Mouse (Mus musculus): ENCODE data around the gene Gpr146. TPM values are rescaled to one million over a fixed set of nuclear protein-coding genes. Genes with fewer than 3 reads are reported as not detected.
A peak's percentile ranks its signal among the peaks of the same experiment; 100 is the strongest.

The Gpr146 gene
- polyA plus RNA-seq, 1 experiment from 2014 or later, result 18.8 TPM

GRCm38 (mm10) chr5:139392219-139393196 is 15.0 kb downstream of the Gpr146 start:
- H3K27ac ChIP-seq, result peak overlapping the region; percentile 100
- peak overlapping the region; percentile 89 for H3K4me2 ChIP-seq

GRCm38 (mm10) chr5:139393197-139393588 is 15.7 kb downstream of the Gpr146 start:
- peak overlapping the region; percentile 62; the same call in 1 of the 2 replicates for H3K9ac ChIP-seq
- peak overlapping the region; percentile 100 for H3K27ac ChIP-seq
- WGBS (ENCODE audit: insufficient replicate concordance), result 91% methylated on average over 16 of the region's 16 CpGs

More at GRCm38 (mm10) chr5:139392219-139393196, 15.0 kb downstream of the Gpr146 start:
- H3K4me1 ChIP-seq (replicated peaks), result peaks cover 89% of the 10 kb centered on the region
- peak overlapping the region; percentile 97 for H3K9ac ChIP-seq
- ATAC-seq (ENCODE audit: low read depth), result no peak
- H3K9me3 ChIP-seq (replicated peaks), result no peaks in the 10 kb centered on the region
- DNase-seq, result no peak
- H3K27me3 ChIP-seq, result no peaks in the 10 kb centered on the region
- 92% methylated on average over 37 of the region's 37 CpGs for whole genome bisulfite sequencing (ENCODE audit: insufficient replicate concordance)
- peak overlapping the region; percentile 76 for H3K4me3 ChIP-seq (replicated peaks)
- H3K36me3 ChIP-seq, result peaks cover 59% of the 10 kb centered on the region

GRCm38 (mm10) chr5:139394399-139394798 is 16.9 kb downstream of the Gpr146 start:
- H3K36me3 ChIP-seq, result peaks cover 55% of the 10 kb centered on the region
- no peaks in the 10 kb centered on the region for H3K27me3 ChIP-seq
- peaks cover 86% of the 10 kb centered on the region for H3K4me1 ChIP-seq (replicated peaks)
- H3K9ac ChIP-seq, result peak overlapping the region; percentile 62
- H3K27ac ChIP-seq, result peak overlapping the region; percentile 100
- no peaks in the 10 kb centered on the region for H3K9me3 ChIP-seq (replicated peaks)
- WGBS (ENCODE audit: insufficient replicate concordance), result 26% methylated on average over 7 of the region's 7 CpGs
- ATAC-seq (ENCODE audit: low read depth) (peak; percentile 43), DNase-seq (peak; percentile 71)
- H3K4me3 ChIP-seq (replicated peaks), result peak overlapping the region; percentile 9
- H3K4me2 ChIP-seq, result peak overlapping the region; percentile 89

More at GRCm38 (mm10) chr5:139393197-139393588, 15.7 kb downstream of the Gpr146 start:
- DNase-seq, result no peak
- Histone ChIP-seq H3K4me1 (replicated peaks) (peaks cover 89% of the 10 kb centered on the region), H3K9me3 (replicated peaks) (no peaks in the 10 kb centered on the region), H3K4me3 (replicated peaks) (no peak overlapping the region), H3K36me3 (peaks cover 55% of the 10 kb centered on the region), H3K4me2 (peak overlapping the region; percentile 89), H3K27me3 (no peaks in the 10 kb centered on the region)
- no peak for ATAC-seq (ENCODE audit: low read depth)

GRCm38 (mm10) chr5:139395528-139395927 is 18.0 kb downstream of the Gpr146 start:
- Histone ChIP-seq H3K9ac (peak overlapping the region; percentile 62; the same call in 1 of the 2 replicates), H3K4me1 (replicated peaks) (peaks cover 77% of the 10 kb centered on the region), H3K9me3 (replicated peaks) (no peaks in the 10 kb centered on the region), H3K36me3 (peaks cover 55% of the 10 kb centered on the region), H3K4me2 (no peak overlapping the region), H3K27me3 (no peaks in the 10 kb centered on the region), H3K4me3 (replicated peaks) (no peak overlapping the region), H3K27ac (peak overlapping the region; percentile 100; the same call in 1 of the 2 replicates)
- DNase-seq (no peak), ATAC-seq (ENCODE audit: low read depth) (no peak)
- 89% methylated on average over 4 of the region's 4 CpGs for WGBS (ENCODE audit: insufficient replicate concordance)

- DNase-seq (no peak), ATAC-seq (ENCODE audit: low read depth) (no peak)
- 76% methylated on average over 4 of the region's 4 CpGs for WGBS (ENCODE audit: insufficient replicate concordance)
- Histone ChIP-seq H3K4me2 (no peak overlapping the region), H3K27me3 (no peaks in the 10 kb centered on the region), H3K4me1 (replicated peaks) (peaks cover 58% of the 10 kb centered on the region), H3K36me3 (peaks cover 36% of the 10 kb centered on the region), H3K9me3 (replicated peaks) (no peaks in the 10 kb centered on the region), H3K9ac (peak overlapping the region; percentile 28), H3K27ac (peak overlapping the region; percentile 79), H3K4me3 (replicated peaks) (no peak overlapping the region)
Measured at GRCm38 (mm10) chr5:139397359-139397916, 19.9 kb downstream of the Gpr146 start.

- Histone ChIP-seq H3K27me3 (no peaks in the 10 kb centered on the region), H3K9me3 (replicated peaks) (no peaks in the 10 kb centered on the region), H3K4me3 (replicated peaks) (no peak overlapping the region), H3K4me2 (peak overlapping the region; percentile 19), H3K9ac (peak overlapping the region; percentile 44), H3K27ac (peak overlapping the region; percentile 79), H3K36me3 (peaks cover 29% of the 10 kb centered on the region), H3K4me1 (replicated peaks) (peaks cover 52% of the 10 kb centered on the region)
- 18% methylated on average over 5 of the region's 5 CpGs for WGBS (ENCODE audit: insufficient replicate concordance)
- DNase-seq, result peak; percentile 83
- peak; percentile 63 for ATAC-seq (ENCODE audit: low read depth)
Measured at GRCm38 (mm10) chr5:139397959-139398753, 20.7 kb downstream of the Gpr146 start.

GRCm38 (mm10) chr5:139398786-139399185 is 21.3 kb downstream of the Gpr146 start:
- Histone ChIP-seq H3K4me3 (replicated peaks) (no peak overlapping the region), H3K9me3 (replicated peaks) (no peaks in the 10 kb centered on the region), H3K27ac (0 out of 2 replicates have a peak overlapping the region, but pooled peaks have one; percentile 79), H3K36me3 (peaks cover 23% of the 10 kb centered on the region), H3K27me3 (no peaks in the 10 kb centered on the region), H3K4me2 (peak overlapping the region; percentile 19), H3K4me1 (replicated peaks) (peaks cover 52% of the 10 kb centered on the region), H3K9ac (peak overlapping the region; percentile 44; the same call in 1 of the 2 replicates)
- ATAC-seq (ENCODE audit: low read depth) (no peak), DNase-seq (no peak)
- 82% methylated on average over 5 of the region's 5 CpGs for WGBS (ENCODE audit: insufficient replicate concordance)

- no peak for ATAC-seq (ENCODE audit: low read depth)
- peaks cover 11% of the 10 kb centered on the region for H3K36me3 ChIP-seq
- no peak overlapping the region for H3K9ac ChIP-seq
- H3K4me1 ChIP-seq (replicated peaks), result peaks cover 52% of the 10 kb centered on the region
- H3K4me2 ChIP-seq, result no peak overlapping the region
- no peaks in the 10 kb centered on the region for H3K9me3 ChIP-seq (replicated peaks)
- H3K4me3 ChIP-seq (replicated peaks), result no peak overlapping the region
- no peak for DNase-seq
- no peak overlapping the region; the same call in 1 of the 2 replicates for H3K27ac ChIP-seq
- WGBS (ENCODE audit: insufficient replicate concordance), result 77% methylated on average over 14 of the region's 14 CpGs
- no peaks in the 10 kb centered on the region for H3K27me3 ChIP-seq
Measured at GRCm38 (mm10) chr5:139399991-139400390, 22.5 kb downstream of the Gpr146 start.

GRCm38 (mm10) chr5:139402106-139402505 is 24.6 kb downstream of the Gpr146 start:
- Histone ChIP-seq H3K4me2 (no peak overlapping the region), H3K4me1 (replicated peaks) (peaks cover 58% of the 10 kb centered on the region), H3K36me3 (no peaks in the 10 kb centered on the region), H3K27ac (no peak overlapping the region), H3K4me3 (replicated peaks) (no peak overlapping the region), H3K9ac (no peak overlapping the region), H3K9me3 (replicated peaks) (no peaks in the 10 kb centered on the region), H3K27me3 (no peaks in the 10 kb centered on the region)
- DNase-seq, result no peak
- WGBS (ENCODE audit: insufficient replicate concordance), result 84% methylated on average over 2 of the region's 2 CpGs
- ATAC-seq (ENCODE audit: low read depth), result no peak

GRCm38 (mm10) chr5:139403692-139404260 is 26.3 kb downstream of the Gpr146 start:
- Histone ChIP-seq H3K9me3 (replicated peaks) (no peaks in the 10 kb centered on the region), H3K36me3 (no peaks in the 10 kb centered on the region), H3K4me1 (replicated peaks) (peaks cover 56% of the 10 kb centered on the region), H3K27ac (peak overlapping the region; percentile 78), H3K27me3 (no peaks in the 10 kb centered on the region), H3K4me2 (no peak overlapping the region; the same call in 1 of the 2 replicates), H3K9ac (no peak overlapping the region), H3K4me3 (replicated peaks) (no peak overlapping the region)
- ATAC-seq (ENCODE audit: low read depth) (no peak), DNase-seq (no peak)
- WGBS (ENCODE audit: insufficient replicate concordance), result 56% methylated on average over 8 of the region's 8 CpGs
